8 mouse cellular contexts compared by ENCODE assay signal in the genomic region with DNA sequence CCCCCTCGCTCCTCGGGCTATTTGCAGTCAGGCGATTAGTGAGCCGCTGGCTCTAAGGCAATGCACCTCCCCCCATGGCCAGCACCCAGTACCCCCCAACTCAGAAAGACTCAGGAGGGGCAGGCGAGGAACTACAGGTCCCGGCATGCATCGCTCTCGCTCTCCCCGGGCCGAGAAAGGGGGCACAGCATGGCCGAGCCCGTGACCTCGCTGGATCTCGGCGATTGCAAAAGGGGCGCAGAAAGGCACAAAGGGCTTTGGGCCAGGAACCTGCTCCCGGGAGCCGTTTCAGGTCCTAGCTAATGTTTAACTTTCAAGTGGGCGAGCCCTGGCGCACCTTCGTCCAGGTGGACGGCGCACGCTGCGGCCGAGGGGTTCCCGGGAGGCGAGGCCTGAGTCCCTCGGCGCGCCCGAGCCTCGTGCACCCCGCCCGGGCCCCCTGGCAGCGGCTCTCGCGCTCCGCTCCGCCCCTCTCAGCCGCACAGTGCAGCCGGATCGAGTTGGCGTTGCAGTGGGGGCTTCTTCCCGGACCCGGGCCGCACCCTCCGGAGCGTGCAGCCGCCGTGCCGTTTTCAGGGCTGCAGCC. TPM values are rescaled to one million over a fixed set of nuclear protein-coding genes. Genes with fewer than 3 reads are reported as not detected.
A peak's percentile ranks its signal among the peaks of the same experiment; 100 is the strongest.
DNase-seq lines count a peak whose midpoint lies in the region; ATAC-seq and TF ChIP-seq lines count a peak whose summit lies in the region.

No protein-coding gene starts in this region.

- ATAC-seq in frontal cortex, adult (ENCODE audit: low TSS enrichment), result peak; percentile 60
- peak; percentile 46 for ATAC-seq in inflammation-experienced regulatory T-cells, adult 6 months
- peak; percentile 14; the same call in 1 of the 2 replicates for ATAC-seq in monocyte, adult 5-6 weeks (replicated peaks; ENCODE audit: insufficient number of reproducible peaks, low FRiP score, low TSS enrichment, poor library complexity, severe bottlenecking)

- peak overlapping the region; percentile 96 for H3K27ac ChIP-seq in liver, adult 2 months (replicated peaks; ENCODE audit: insufficient read depth, low read depth, low read length)

- H3K9ac ChIP-seq in liver, adult 2 months (ENCODE audit: low read depth, low read length), result peak overlapping the region; percentile 96

- H3K36me3 ChIP-seq in liver, adult 2 months (ENCODE audit: control insufficient read depth, insufficient read depth, low read length), result peaks cover 24% of the 10 kb centered on the region

- TF ChIP-seq CTCF in liver, adult 2 months (IDR thresholded peaks at IDR 0.05; ENCODE audit: low read depth, low read length), result no peak

- H3K4me1 ChIP-seq in liver, adult 2 months (ENCODE audit: control insufficient read depth, insufficient read depth, low read length), result peaks cover 19% of the 10 kb centered on the region

- peak overlapping the region; percentile 92 for H3K4me3 ChIP-seq in liver, adult 2 months (ENCODE audit: insufficient read depth, low read depth, low read length)

- WGBS in liver, adult 2 months, result under 1% methylated on average over 50 of the region's 52 CpGs

- no peak for DNase-seq in frontal cortex, postnatal 25 days (ENCODE audit: low spot score in 2 of 2)
- DNase-seq in cerebellum, postnatal 14 days, result peak; percentile 79 to 81
- peak; percentile 15 to 30 for DNase-seq in gastrocnemius, adult 8-10 months (ENCODE audit: low spot score in 2 of 2)
- peak; percentile 87 for DNase-seq in liver, adult 2 months (ENCODE audit: extremely low read depth, low read depth, low spot score)
- peak; percentile 24 to 48 for DNase-seq in spleen, postnatal 14 days (ENCODE audit: low spot score in 2 of 2)

- TF ChIP-seq POLR2A in liver, adult 2 months (IDR thresholded peaks at IDR 0.05; ENCODE audit: extremely low read depth, insufficient read depth, low read length), result 0 out of 2 replicates have a peak, but pooled peaks have one; percentile 19

- H3K27me3 ChIP-seq in liver, adult 2 months (ENCODE audit: control insufficient read depth, insufficient read depth, low read length), result no peaks in the 10 kb centered on the region

- H3K79me2 ChIP-seq in liver, adult 2 months (ENCODE audit: control insufficient read depth, insufficient read depth, low read length), result no peaks in the 10 kb centered on the region; the same call in 1 of the 2 replicates

RNA-seq across cellular contexts. Expression of a gene that starts 0.7 kb away (rescaled TPM):
- 100 to 1,000 TPM; 113 to 133 (median 121) TPM for total RNA-seq in gastrocnemius, adult 8-10 months (2022)
- polyA plus RNA-seq in inflammation-experienced regulatory T-cells, adult 6 months (2017; shearing (Covaris generic)), result 10 to 100 TPM; 52.8 to 67.1 (median 65.9) TPM
- 129 and 150 TPM in 2 replicates for total RNA-seq in liver, adult 2 months (2014; rRNA removed)
- 99.8 and 146 TPM in 2 replicates for polyA plus RNA-seq in liver, adult 2 months (2012; rRNA removed)
- 70.0 to 110 TPM (median 79.4 TPM) in 3 replicates for total RNA-seq in monocyte, adult 5-6 weeks (2017)

RNA-seq across cellular contexts. Expression of a gene that starts 13.1 kb away (rescaled TPM):
- total RNA-seq in gastrocnemius, adult 8-10 months (2022), result 10 to 100 TPM in 3 of 4 experiments, 1 to 10 TPM in 1; 8.1 to 17.8 (median 16.6) TPM
- polyA plus RNA-seq in inflammation-experienced regulatory T-cells, adult 6 months (2017; shearing (Covaris generic)), result 10 to 100 TPM; 15.7 to 21.1 (median 19.7) TPM
- 3.1 and 4.9 TPM in 2 replicates for total RNA-seq in liver, adult 2 months (2014; rRNA removed)
- 10.6 and 12.1 TPM in 2 replicates for polyA plus RNA-seq in liver, adult 2 months (2012; rRNA removed)
- 13.7 to 16.8 TPM (median 16.1 TPM) in 3 replicates for total RNA-seq in monocyte, adult 5-6 weeks (2017)

RNA-seq across cellular contexts. Expression of a gene that starts 38.7 kb away (rescaled TPM):
- 1 to 10 TPM in 3 of 4 experiments, under 1 TPM in 1; 0.63 to 2.0 (median 1.3) TPM for total RNA-seq in gastrocnemius, adult 8-10 months (2022)
- polyA plus RNA-seq in inflammation-experienced regulatory T-cells, adult 6 months (2017; shearing (Covaris generic)), result 1 to 10 TPM; 2.4 to 7.5 (median 4.2) TPM
- 0.09 and 0.27 TPM in 2 replicates for total RNA-seq in liver, adult 2 months (2014; rRNA removed)
- polyA plus RNA-seq in liver, adult 2 months (2012; rRNA removed), result not detected in 2 replicates
- not detected in 3 replicates for total RNA-seq in monocyte, adult 5-6 weeks (2017)

Comparison
In these comparisons a context has a peak if more than half of its experiments do, and no peak if none do; other contexts are left out.
1. DNase-seq: peak in cerebellum, postnatal 14 days (2 of 2), gastrocnemius, adult 8-10 months (2 of 2), liver, adult 2 months (single experiment) and spleen, postnatal 14 days (2 of 2); none in frontal cortex, postnatal 25 days (0 of 2).
2. Peak in every context shown above with its lines, with median percentiles within 50 percentile points of each other: ATAC-seq.